Mouse (Mus musculus) midbrain, embryonic 10.5 days (tissue): ENCODE data around the gene Rsph9. TPM values are rescaled to one million over a fixed set of nuclear protein-coding genes. Genes with fewer than 3 reads are reported as not detected.
A peak's percentile ranks its signal among the peaks of the same experiment; 100 is the strongest.

Experiments used
- DNase-seq: peaks from one replicate; pipeline ENCODE4 v3.0.0-alpha.2; 2017; ENCODE audit warnings: low spot score
- H3K27ac ChIP-seq: fragments of 300-500 bp; sonication (generic); replicated peaks from 2 replicates; pipeline ENCODE4 v1.5.1; 2016; ENCODE audit warnings: mild to moderate bottlenecking
- H3K27me3 ChIP-seq: fragments of 300-500 bp; sonication (generic); 2 replicates; pipeline ENCODE4 v1.6.1; 2016; ENCODE audit warnings: low read depth, mild to moderate bottlenecking; ENCODE audit not compliant: poor library complexity, severe bottlenecking
- H3K36me3 ChIP-seq: fragments of 300-500 bp; sonication (generic); 2 replicates; pipeline ENCODE4 v1.6.1; 2016; ENCODE audit warnings: mild to moderate bottlenecking, moderate library complexity
- H3K4me1 ChIP-seq: fragments of 300-500 bp; sonication (generic); 2 replicates; pipeline ENCODE4 v1.6.1; 2016
- H3K4me3 ChIP-seq: fragments of 300-500 bp; sonication (generic); 2 replicates; pipeline ENCODE4 v1.5.1; 2016; ENCODE audit warnings: mild to moderate bottlenecking, moderate library complexity
- H3K9me3 ChIP-seq: fragments of 300-500 bp; sonication (generic); replicated peaks from 2 replicates; pipeline ENCODE4 v1.6.1; 2016; ENCODE audit warnings: mild to moderate bottlenecking
- WGBS: fragments of 180-500 bp; shearing (Covaris S2); methylation state at CpG from one replicate; pipeline ENCODE4 v1.1.7; 2016; 5-methylcytosine and 5-hydroxymethylcytosine counted together
- polyA plus RNA-seq: library from polyadenylated mRNA; unstranded; fragments of >200 nt; fragmentation: Nextera tagmentation; extraction: Ambion mirVana; gene quantifications from 2 replicates; pipeline ENCODE4 v1.2.1, GENCODE M21; 2016

The Rsph9 gene
- polyA plus RNA-seq: 11.7 and 14.2 TPM in 2 replicates

DNA sequence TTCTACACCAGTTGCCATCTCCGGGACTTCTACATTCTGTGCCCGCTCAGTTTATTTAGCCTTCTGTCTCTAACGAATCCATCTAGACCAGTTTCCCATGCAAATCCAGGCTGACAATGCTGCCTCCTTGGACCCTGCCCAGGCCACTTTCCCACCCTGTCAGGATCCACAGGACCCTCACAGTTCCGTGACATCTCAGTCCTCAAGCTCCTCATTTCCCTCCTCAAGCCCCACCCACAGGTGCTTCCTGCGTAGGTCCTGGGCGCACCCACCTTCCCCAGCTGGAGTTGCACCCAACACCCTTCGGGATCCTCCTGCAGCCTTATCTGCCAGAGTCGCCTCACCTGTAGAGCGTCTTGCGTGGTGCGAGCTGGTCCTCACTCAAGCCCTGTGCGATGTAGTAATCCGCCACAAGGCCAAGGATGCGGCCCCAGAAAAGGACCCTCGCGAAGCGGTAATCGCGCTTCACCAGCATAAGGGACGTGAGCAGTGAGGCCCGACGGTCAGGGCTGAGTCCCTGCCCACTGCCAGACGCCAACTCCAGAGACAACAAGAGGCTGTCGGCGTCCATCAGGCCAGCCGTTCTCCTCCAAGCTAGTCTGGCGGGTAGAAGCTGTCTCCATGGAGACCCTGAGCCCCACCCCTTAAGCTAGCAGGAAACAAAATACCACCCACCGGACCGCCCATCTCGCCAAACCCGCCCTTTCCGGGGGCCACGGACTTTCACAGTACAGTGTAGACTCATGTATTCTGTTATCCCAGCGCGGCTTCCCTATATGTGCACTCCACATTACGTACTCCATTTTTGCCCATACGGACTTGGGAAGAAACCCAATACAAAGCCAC is at the start of gene Rsph9:
Rsph9 (minus strand) TSS at position 639 of the 846 bp plus-strand sequence.
- peak within 1 kb of the TSS; percentile 77 for H3K27ac ChIP-seq
- 7% methylated on average over 37 of the region's 37 CpGs for WGBS
- peak within 1 kb of the TSS; percentile 64 for H3K4me3 ChIP-seq
- peak; percentile 81 for DNase-seq
- peaks cover 9% of the 10 kb centered on the region; the same call in 1 of the 2 replicates for H3K27me3 ChIP-seq
- H3K9me3 ChIP-seq: no peaks in the 10 kb centered on the region
- peaks cover 18% of the 10 kb centered on the region for H3K4me1 ChIP-seq
- peaks cover 37% of the 10 kb centered on the region for H3K36me3 ChIP-seq

DNA sequence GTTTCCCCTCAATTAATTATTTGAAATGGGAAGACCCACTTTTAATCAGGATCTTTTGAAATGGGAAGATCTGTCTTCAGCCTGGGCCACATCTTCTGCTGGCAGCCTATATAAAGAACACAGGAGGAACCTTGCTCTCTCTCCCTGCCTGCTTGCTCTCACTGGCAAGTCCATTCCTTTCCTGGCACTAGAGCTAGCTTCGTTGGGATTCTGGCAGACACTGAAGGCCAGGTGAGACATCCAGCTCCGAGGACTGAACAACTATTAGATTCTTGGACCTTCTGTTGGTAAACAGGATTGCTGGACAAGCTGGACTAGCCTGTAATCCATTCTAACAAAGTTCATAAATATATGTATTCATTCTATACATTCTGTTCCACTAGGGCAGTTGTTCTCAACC is 44.8 kb upstream of the Rsph9 start:
- Histone ChIP-seq H3K36me3 (peaks cover 98% of the 10 kb centered on the region), H3K4me1 (no peaks in the 10 kb centered on the region), H3K4me3 (no peak overlapping the region), H3K27me3 (no peaks in the 10 kb centered on the region), H3K9me3 (no peaks in the 10 kb centered on the region), H3K27ac (no peak overlapping the region)
- 96% methylated on average over 2 of the region's 2 CpGs for WGBS
- no peak for DNase-seq

DNA sequence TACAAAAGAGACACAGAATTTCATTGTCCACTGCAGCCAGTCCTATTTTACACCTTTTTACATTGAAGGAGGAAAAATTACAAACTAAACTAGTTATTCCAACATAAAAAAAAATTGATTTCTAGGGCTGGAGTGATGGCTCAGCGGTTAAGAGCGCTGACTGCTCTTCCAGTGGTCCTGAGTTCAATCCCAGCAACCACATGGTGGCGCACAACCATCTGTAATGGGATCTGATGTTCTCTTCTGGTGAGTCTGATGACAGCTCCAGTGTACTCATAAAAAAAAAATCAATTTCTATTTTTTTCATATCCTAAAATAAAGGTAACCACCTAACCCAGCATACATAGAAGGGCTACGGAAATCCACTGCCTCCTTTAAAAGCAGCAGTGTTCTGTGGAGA is 38.3 kb upstream of the Rsph9 start:
- 83% methylated on average over 4 of the region's 4 CpGs for WGBS
- Histone ChIP-seq H3K27ac (no peak overlapping the region), H3K27me3 (no peaks in the 10 kb centered on the region)

DNA sequence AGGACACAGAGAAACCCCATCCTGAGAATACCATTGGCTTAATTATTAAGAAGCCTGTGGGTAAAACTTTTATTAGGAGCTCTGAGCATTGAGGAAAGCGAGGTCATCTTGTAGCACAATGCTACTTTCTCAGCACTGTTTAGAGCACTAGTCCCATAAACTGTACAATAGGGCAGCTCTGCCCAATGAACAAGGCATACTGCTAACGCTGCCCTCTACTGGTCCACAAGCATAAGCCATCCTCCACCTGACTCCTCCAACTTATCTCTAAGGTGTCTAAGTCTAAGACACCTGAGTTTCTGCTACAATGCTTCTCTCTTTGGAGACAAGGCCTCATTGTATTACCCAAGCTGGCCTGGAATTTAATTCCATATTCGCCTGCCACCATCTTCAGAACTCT is 26.5 kb upstream of the Rsph9 start:
- H3K4me1 ChIP-seq: no peaks in the 10 kb centered on the region
- H3K4me3 ChIP-seq: no peak overlapping the region
- H3K9me3 ChIP-seq: no peaks in the 10 kb centered on the region
- H3K36me3 ChIP-seq: peaks cover 94% of the 10 kb centered on the region
- no peak overlapping the region for H3K27ac ChIP-seq
- WGBS: 83% methylated on average over 3 of the region's 3 CpGs
- H3K27me3 ChIP-seq: no peaks in the 10 kb centered on the region
- no peak for DNase-seq

More for the DNA sequence above, 38.3 kb upstream of the Rsph9 start:
- no peaks in the 10 kb centered on the region for H3K4me1 ChIP-seq
- no peak for DNase-seq
- H3K9me3 ChIP-seq: no peaks in the 10 kb centered on the region
- no peak overlapping the region for H3K4me3 ChIP-seq
- H3K36me3 ChIP-seq: peaks cover 98% of the 10 kb centered on the region

DNA sequence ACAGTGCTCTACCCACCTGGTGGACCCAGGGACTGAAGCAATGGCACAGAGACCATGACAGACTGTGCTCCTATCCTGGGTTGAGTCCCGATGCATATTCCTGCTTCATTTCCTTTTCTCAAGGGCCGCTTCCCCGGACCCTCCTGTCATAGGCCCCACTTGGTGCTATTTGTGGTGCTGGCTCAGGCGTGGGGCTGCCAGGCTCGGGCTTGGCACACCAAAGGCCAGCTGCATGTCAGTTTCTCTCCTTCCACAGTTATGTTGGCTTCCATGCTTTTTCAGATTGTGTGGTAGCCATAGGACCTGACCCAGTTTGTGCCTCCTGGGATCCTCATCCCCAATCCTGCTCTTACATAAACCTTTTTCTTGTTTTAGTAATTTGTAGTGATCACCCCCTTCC is 24.8 kb upstream of the Rsph9 start:
- no peak for DNase-seq
- H3K9me3 ChIP-seq: no peaks in the 10 kb centered on the region
- no peaks in the 10 kb centered on the region for H3K4me1 ChIP-seq
- H3K27me3 ChIP-seq: no peaks in the 10 kb centered on the region
- no peak overlapping the region for H3K27ac ChIP-seq
- no peak overlapping the region for H3K4me3 ChIP-seq
- 90% methylated on average over 5 of the region's 5 CpGs for WGBS
- H3K36me3 ChIP-seq: peaks cover 98% of the 10 kb centered on the region

DNA sequence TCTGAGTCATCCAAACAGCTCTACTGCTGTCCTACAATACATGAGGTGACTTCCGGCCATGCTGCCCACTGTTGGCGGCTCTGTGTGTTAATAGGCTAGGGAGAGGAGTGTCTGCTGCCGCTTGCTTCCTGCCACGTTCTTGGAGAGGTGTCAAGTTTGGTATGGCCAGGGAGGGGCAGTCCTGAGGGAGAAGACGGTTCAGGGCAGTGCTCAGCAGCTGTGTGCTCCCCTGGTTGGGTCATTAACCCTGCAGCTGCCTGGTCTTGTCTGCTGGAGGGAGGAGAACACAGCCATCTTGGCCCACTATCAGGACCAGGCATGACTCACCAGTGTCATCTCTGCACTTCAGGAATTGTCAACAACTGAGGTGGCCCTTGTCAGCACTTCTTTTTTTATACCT is 24.3 kb upstream of the Rsph9 start:
- no peak for DNase-seq

DNA sequence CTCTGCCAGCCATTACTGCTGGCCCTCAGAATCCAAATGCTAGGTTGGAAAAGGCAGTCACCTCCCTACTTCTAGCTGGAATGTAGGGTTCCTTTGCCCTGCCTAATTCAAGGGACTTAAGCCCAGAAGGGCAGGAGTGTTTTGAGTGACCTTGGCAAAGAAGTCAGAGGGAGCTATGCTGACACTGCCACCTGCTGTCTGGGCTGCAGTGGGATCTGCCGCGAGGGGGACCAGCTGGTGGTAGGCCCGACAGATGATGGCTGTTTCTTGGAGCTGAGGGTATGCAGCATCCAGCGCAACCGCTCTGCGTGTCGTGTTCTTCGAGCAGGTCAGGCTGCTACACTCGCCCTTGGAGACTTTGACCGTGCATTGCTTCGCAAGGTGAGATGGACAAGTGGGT is 23.0 kb upstream of the Rsph9 start:
- 88% methylated on average over 11 of the region's 11 CpGs for WGBS
- no peak for DNase-seq
- peaks cover 95% of the 10 kb centered on the region for H3K36me3 ChIP-seq

More for the DNA sequence above, 24.3 kb upstream of the Rsph9 start:
- H3K4me1 ChIP-seq: peaks cover under 1% of the 10 kb centered on the region; the same call in 1 of the 2 replicates
- H3K9me3 ChIP-seq: no peaks in the 10 kb centered on the region
- WGBS: 69% methylated on average over 5 of the region's 5 CpGs
- peaks cover 99% of the 10 kb centered on the region for H3K36me3 ChIP-seq
- H3K27ac ChIP-seq: no peak overlapping the region
- H3K27me3 ChIP-seq: no peaks in the 10 kb centered on the region
- H3K4me3 ChIP-seq: no peak overlapping the region

DNA sequence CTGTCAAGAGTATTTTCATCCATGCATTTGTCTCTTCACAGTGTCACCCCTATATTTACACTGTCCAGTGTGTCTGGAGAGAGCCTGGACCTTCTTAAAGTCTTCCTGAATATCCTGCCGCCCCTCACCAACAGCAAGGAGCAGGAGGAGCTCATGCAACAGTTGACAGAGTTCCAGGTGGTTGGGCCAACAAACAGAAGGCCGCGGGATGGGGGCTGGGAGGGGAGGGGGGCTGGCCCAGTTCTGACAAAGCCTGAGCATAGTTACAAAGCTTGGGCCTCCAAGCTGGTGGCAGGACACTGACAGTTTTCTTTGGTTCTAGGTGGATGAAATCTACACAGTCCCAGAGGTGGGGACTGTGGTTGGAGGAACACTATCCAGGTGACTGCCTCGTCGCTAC is 22.3 kb upstream of the Rsph9 start:
- peaks cover 89% of the 10 kb centered on the region for H3K36me3 ChIP-seq
- WGBS: 96% methylated on average over 5 of the region's 5 CpGs
- DNase-seq: no peak
- H3K27me3 ChIP-seq: no peaks in the 10 kb centered on the region
- H3K4me3 ChIP-seq: no peak overlapping the region
- no peaks in the 10 kb centered on the region for H3K9me3 ChIP-seq
- H3K4me1 ChIP-seq: peaks cover 21% of the 10 kb centered on the region
- no peak overlapping the region for H3K27ac ChIP-seq

More for the DNA sequence above, 23.0 kb upstream of the Rsph9 start:
- Histone ChIP-seq H3K4me3 (no peak overlapping the region), H3K4me1 (peaks cover 14% of the 10 kb centered on the region), H3K27me3 (no peaks in the 10 kb centered on the region), H3K9me3 (no peaks in the 10 kb centered on the region), H3K27ac (no peak overlapping the region)

DNA sequence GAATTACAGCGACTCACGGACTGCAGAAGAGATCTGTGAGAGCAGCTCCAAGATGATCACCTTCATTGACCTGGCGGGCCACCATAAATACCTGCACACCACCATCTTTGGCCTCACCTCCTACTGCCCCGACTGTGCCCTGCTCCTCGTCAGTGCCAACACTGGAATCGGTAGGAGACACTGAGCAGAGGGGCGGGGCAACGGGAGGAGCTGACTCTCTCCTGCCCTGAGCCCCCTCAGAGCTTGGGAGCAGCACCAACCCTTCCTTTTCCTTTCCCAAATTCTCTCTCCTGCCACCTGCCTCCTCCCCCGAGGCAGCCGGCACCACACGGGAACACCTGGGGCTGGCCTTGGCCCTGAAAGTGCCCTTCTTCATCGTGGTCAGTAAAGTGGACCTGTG is 21.4 kb upstream of the Rsph9 start:
- DNase-seq: no peak
- Histone ChIP-seq H3K27ac (no peak overlapping the region), H3K27me3 (no peaks in the 10 kb centered on the region), H3K9me3 (no peaks in the 10 kb centered on the region), H3K4me3 (no peak overlapping the region), H3K4me1 (peaks cover 21% of the 10 kb centered on the region), H3K36me3 (peaks cover 80% of the 10 kb centered on the region)
- 92% methylated on average over 12 of the region's 12 CpGs for whole genome bisulfite sequencing

DNA sequence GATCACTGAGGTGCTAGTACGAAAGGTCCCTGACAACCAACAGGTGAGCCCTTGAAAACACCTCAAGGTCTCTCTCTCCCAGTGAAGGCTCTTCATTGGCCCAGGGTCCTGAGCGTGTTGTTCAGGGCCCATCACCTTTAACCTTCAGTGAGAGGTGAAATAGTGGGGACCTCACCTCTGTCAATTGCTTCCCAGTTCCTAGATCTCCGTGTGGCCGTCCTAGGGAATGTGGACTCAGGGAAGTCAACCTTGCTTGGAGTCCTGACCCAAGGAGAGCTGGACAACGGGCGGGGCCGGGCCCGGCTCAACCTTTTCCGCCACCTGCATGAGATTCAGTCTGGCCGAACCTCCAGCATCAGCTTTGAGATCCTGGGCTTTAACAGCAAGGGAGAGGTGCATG is 20.8 kb upstream of the Rsph9 start:
- no peak for DNase-seq
- peaks cover 27% of the 10 kb centered on the region for H3K4me1 ChIP-seq
- no peaks in the 10 kb centered on the region for H3K9me3 ChIP-seq
- no peaks in the 10 kb centered on the region for H3K27me3 ChIP-seq
- H3K27ac ChIP-seq: no peak overlapping the region
- no peak overlapping the region for H3K4me3 ChIP-seq
- 96% methylated on average over 10 of the region's 10 CpGs for WGBS
- peaks cover 74% of the 10 kb centered on the region for H3K36me3 ChIP-seq

DNA sequence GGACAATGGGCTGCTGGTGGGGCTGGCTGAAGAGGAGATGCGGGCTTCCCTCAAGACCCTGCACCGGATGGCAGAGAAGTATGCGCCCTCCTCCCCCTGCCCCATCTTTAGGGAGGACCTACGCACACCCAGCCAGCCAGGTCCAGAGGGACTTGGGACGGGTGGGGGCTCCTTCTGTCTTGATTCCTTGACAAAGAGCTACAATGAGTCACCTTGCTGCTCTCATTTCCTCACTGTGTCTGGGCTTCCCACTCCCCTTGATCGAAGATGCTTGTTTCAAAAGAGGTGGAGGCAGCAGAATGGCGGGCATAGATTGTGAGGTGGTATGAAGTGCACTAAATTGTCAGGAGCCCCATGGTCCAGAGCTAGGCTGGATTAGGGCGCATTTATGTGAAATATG is 20.3 kb upstream of the Rsph9 start:
- 93% methylated on average over 8 of the region's 8 CpGs for WGBS
- no peak for DNase-seq
- no peaks in the 10 kb centered on the region for H3K9me3 ChIP-seq
- H3K4me1 ChIP-seq: peaks cover 32% of the 10 kb centered on the region
- H3K4me3 ChIP-seq: no peak overlapping the region
- no peak overlapping the region for H3K27ac ChIP-seq
- H3K36me3 ChIP-seq: peaks cover 69% of the 10 kb centered on the region
- no peaks in the 10 kb centered on the region for H3K27me3 ChIP-seq

DNA sequence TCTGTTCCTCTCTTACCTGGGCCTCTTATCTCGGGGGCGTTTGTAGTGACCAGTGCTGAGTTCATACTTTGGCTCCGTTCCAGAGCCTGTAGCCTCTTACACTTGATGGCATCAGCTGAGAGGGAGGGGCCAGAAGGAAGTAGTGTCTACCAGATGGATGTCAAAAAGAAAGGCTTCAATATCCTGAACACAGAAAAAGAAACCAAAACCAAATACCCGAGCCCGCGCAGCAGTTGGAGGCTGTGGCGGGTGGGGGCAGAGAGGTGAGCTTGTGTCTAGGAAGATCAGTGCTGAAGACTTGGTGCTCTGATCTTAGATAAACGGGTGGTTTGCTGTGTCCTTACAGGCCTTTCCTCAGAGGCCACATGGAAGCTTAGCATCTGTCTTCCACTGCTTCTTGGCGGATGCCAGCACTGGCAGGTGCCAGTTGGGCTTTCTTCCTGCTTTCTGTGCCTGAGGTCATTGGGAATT is 19.0 kb upstream of the Rsph9 start:
- DNase-seq: no peak
- 89% methylated on average over 9 of the region's 9 CpGs for WGBS
- H3K4me3 ChIP-seq: no peak overlapping the region
- no peaks in the 10 kb centered on the region for H3K27me3 ChIP-seq
- H3K4me1 ChIP-seq: peaks cover 32% of the 10 kb centered on the region
- H3K9me3 ChIP-seq: no peaks in the 10 kb centered on the region
- peaks cover 56% of the 10 kb centered on the region for H3K36me3 ChIP-seq
- no peak overlapping the region for H3K27ac ChIP-seq

DNA sequence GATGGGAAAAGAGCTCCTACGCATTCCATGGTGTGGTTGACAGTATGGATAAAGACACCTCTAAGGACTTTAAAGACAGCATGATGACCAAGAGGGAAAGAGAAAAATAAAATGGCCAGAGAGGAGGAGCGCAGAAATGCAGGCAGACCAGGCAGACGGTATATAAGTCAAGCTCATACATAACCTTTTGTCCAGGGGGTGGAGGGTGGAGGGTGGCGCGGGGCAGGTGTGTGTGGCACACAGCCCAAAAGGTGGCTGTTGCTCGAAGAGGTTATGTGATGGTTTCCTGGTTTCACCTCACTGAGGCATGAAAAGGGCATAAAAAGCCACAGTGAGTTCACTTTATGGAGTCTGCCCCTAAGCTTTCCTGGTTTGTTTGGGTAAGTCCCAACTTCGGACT is 18.5 kb upstream of the Rsph9 start:
- DNase-seq: no peak
- Histone ChIP-seq H3K4me1 (peaks cover 32% of the 10 kb centered on the region), H3K36me3 (peaks cover 51% of the 10 kb centered on the region), H3K27me3 (no peaks in the 10 kb centered on the region), H3K27ac (no peak overlapping the region), H3K9me3 (no peaks in the 10 kb centered on the region), H3K4me3 (peak overlapping the region; percentile 89; the same call in 1 of the 2 replicates)
- 95% methylated on average over 7 of the region's 7 CpGs for WGBS
